Mouse (Mus musculus) c-Kit-positive CD71-positive TER-119-positive erythroid progenitor cells, embryonic 14.5 days (primary cell): ENCODE data around the gene Akr1c13.
"Not testable (repeated sequence)": the region's sequence is repeated elsewhere in the genome, so short reads cannot be mapped to it uniquely, and the experiment has no call there.

ENCODE experiments used
- DNase-seq: peaks from one replicate; pipeline ENCODE4 v3.0.0-alpha.2; 2013; ENCODE audit warnings: low spot score

Akr1c13 gene

GRCm38 (mm10) chr13:4190904-4191303 lies at the start of gene Akr1c13:
Gene Akr1c13, plus strand, starts transcription at chr13:4191150.
- DNase-seq, result no peak

- no peak for DNase-seq
Observed at GRCm38 (mm10) chr13:4144261-4144660, 46.7 kb upstream of the Akr1c13 start.

- no peak for DNase-seq
Observed at GRCm38 (mm10) chr13:4150518-4150917, 40.4 kb upstream of the Akr1c13 start, which contains the start of gene Akr1c18. Gene Akr1c18, minus strand, starts transcription at chr13:4150654.

GRCm38 (mm10) chr13:4152908-4153307 lies 38.0 kb upstream of the Akr1c13 start:
- no peak for DNase-seq

- no peak for DNase-seq
Observed at GRCm38 (mm10) chr13:4153593-4153992, 37.4 kb upstream of the Akr1c13 start.

- DNase-seq, result no peak
Observed at GRCm38 (mm10) chr13:4155286-4155685, 35.7 kb upstream of the Akr1c13 start.

GRCm38 (mm10) chr13:4168006-4168405 lies 22.9 kb upstream of the Akr1c13 start:
- no peak for DNase-seq

- DNase-seq, result no peak
Observed at GRCm38 (mm10) chr13:4172978-4173377, 18.0 kb upstream of the Akr1c13 start.

GRCm38 (mm10) chr13:4181321-4181720 lies 9.6 kb upstream of the Akr1c13 start:
- not testable (repeated sequence) for DNase-seq

GRCm38 (mm10) chr13:4183116-4183515 lies 7.8 kb upstream of the Akr1c13 start:
- DNase-seq, result no peak

- DNase-seq, result not testable (repeated sequence)
Observed at GRCm38 (mm10) chr13:4186641-4187411, 4.1 kb upstream of the Akr1c13 start.

- no peak for DNase-seq
Observed at GRCm38 (mm10) chr13:4188174-4188573, 2.8 kb upstream of the Akr1c13 start.

GRCm38 (mm10) chr13:4192511-4192910 lies 1.6 kb downstream of the Akr1c13 start:
- DNase-seq, result no peak

- no peak for DNase-seq
Observed at GRCm38 (mm10) chr13:4206147-4206903, 15.4 kb downstream of the Akr1c13 start.

GRCm38 (mm10) chr13:4211560-4212299 lies 20.8 kb downstream of the Akr1c13 start:
- no peak for DNase-seq

GRCm38 (mm10) chr13:4212309-4212708 lies 21.4 kb downstream of the Akr1c13 start:
- no peak for DNase-seq

GRCm38 (mm10) chr13:4215496-4215895 lies 24.5 kb downstream of the Akr1c13 start:
- not testable (repeated sequence) for DNase-seq

- DNase-seq, result no peak
Observed at GRCm38 (mm10) chr13:4228441-4228840, 37.5 kb downstream of the Akr1c13 start, which contains the start of gene Akr1c19. Gene Akr1c19, plus strand, starts transcription at chr13:4228700.

- DNase-seq, result no peak
Observed at GRCm38 (mm10) chr13:4230841-4231623, 40.1 kb downstream of the Akr1c13 start.

- no peak for DNase-seq
Observed at GRCm38 (mm10) chr13:4233135-4233534, 42.2 kb downstream of the Akr1c13 start.

GRCm38 (mm10) chr13:4233536-4234172 lies 42.7 kb downstream of the Akr1c13 start:
- no peak for DNase-seq
